Mouse (Mus musculus): ENCODE measurements around the gene Naa60. TPM values are rescaled to one million over a fixed set of nuclear protein-coding genes. Genes with fewer than 3 reads are reported as not detected.
"Not testable (repeated sequence)": the region's sequence is repeated elsewhere in the genome, so short reads cannot be mapped to it uniquely, and the experiment has no call there.

The Naa60 gene
- polyA plus RNA-seq, 1 experiment from 2014 or later = 22.9 TPM

DNA sequence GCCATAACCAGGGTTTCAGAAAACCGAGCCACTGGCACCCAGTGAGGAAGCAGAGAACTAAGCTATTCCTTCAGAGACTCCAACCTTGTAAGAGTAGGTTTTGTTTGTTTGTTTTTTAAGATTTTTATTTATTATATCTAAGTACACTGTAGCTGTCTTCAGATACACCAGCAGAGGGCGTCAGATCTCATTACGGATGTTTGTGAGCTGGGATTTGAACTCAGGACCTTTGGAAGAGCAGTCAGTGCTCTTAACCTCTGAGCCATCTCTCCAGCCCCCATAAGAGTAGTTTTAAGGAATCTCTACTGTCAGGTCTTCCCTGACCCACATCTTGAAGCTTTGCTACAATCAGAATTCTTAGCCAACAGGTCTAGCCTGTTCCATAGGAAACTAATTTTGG, 23.8 kb upstream of the Naa60 start:
- peaks cover 22% of the 10 kb centered on the region for H3K4me1 ChIP-seq (replicated peaks)
- H3K27me3 ChIP-seq = no peaks in the 10 kb centered on the region
- H3K4me2 ChIP-seq = no peak overlapping the region
- no peak overlapping the region for H3K9ac ChIP-seq
- H3K27ac ChIP-seq = no peak overlapping the region
- H3K9me3 ChIP-seq (replicated peaks) = no peaks in the 10 kb centered on the region
- ATAC-seq (ENCODE audit: low read depth) = no peak
- no peak overlapping the region for H3K4me3 ChIP-seq (replicated peaks)
- no peak for DNase-seq
- H3K36me3 ChIP-seq = no peaks in the 10 kb centered on the region
- WGBS (ENCODE audit: insufficient replicate concordance) = 68% methylated on average over 3 of the region's 3 CpGs

DNA sequence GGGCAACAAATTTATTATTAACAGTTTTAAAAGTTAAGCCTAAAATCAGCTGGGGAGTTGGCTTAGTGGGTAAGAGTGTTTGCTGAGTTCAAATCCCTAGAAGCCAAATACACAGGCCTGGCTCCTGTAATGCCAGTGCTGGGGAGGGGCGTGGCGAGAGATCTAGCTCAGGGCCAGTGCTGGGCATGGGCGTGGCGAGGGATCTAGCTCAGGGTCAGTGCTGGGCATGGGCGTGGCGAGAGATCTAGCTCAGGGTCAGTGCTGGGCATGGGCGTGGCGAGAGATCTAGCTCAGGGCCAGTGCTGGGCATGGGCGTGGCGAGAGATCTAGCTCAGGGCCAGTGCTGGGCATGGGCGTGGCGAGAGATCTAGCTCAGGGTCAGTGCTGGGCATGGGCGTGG, 20.9 kb upstream of the Naa60 start:
- not testable (repeated sequence) for H3K36me3 ChIP-seq; DNase-seq; ATAC-seq (ENCODE audit: low read depth); H3K27ac ChIP-seq; H3K27me3 ChIP-seq; H3K9ac ChIP-seq; H3K4me3 ChIP-seq (replicated peaks); H3K4me2 ChIP-seq; H3K9me3 ChIP-seq (replicated peaks)
- 76% methylated on average over 13 of the region's 13 CpGs for WGBS (ENCODE audit: insufficient replicate concordance)
- peaks cover 18% of the 10 kb centered on the region for H3K4me1 ChIP-seq (replicated peaks)

DNA sequence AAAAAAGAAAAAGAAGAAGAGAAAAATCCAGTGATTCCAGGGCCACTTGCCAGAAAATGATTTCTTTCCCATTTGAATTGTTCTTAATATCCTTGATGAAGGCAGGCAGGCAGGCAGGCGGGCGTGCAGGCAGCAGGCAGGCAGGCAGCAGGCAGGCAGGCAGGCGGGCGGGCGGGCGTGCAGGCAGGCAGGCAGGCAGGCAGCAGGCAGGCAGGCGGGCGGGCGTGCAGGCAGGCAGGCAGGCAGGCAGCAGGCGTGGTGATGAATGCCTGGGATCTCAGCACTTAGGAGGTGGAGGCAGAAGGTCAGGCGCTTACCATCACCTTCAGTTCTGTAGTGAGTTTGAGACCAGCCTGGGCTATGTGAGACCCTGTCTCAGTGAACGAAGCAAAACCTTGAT, 19.6 kb upstream of the Naa60 start:
- no peak overlapping the region for H3K4me3 ChIP-seq (replicated peaks)
- no peak for DNase-seq

DNA sequence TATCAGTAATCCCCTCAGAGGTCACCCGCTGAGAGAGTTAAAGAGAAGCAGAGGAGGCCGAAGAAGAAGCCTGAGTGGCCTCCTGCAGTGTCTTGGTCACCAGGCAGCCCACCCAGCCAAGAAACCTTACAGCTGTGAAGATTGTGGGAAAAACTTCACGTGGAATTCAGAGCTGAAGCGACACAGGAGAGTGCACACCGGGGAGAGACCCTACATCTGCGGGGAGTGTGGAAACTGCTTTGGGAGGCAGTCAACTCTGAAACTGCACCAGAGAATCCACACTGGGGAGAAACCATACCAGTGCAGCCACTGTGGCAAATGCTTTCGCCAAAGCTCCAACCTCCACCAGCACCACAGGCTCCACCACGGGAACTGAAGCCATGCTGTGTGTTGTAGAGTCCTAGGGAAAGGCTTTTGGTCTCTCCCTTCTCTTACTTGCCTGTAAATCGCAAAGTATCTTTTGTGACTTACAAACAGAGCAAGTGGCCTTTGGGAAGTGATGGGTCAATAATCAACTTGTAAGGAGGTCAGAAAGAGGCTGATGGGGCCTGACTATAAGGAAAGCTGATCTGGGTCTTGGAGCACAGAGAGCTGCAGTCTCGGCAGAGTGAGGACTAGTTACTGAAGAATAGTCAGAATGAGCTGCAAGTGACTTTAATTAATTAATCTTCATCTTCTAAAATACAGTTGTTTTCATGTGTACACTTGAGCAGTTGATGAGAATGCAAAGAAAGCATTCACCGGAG, 17.6 kb upstream of the Naa60 start:
- no peak for DNase-seq
- H3K4me3 ChIP-seq (replicated peaks) = no peak overlapping the region

More for the DNA sequence above, 19.6 kb upstream of the Naa60 start:
- no peak overlapping the region for H3K27ac ChIP-seq
- no peak overlapping the region for H3K4me2 ChIP-seq
- no peaks in the 10 kb centered on the region for H3K36me3 ChIP-seq
- ATAC-seq (ENCODE audit: low read depth) = no peak
- H3K9ac ChIP-seq = no peak overlapping the region
- peaks cover 10% of the 10 kb centered on the region for H3K4me1 ChIP-seq (replicated peaks)
- 56% methylated on average over 12 of the region's 12 CpGs for WGBS (ENCODE audit: insufficient replicate concordance)
- H3K27me3 ChIP-seq = no peaks in the 10 kb centered on the region
- H3K9me3 ChIP-seq (replicated peaks) = no peaks in the 10 kb centered on the region

DNA sequence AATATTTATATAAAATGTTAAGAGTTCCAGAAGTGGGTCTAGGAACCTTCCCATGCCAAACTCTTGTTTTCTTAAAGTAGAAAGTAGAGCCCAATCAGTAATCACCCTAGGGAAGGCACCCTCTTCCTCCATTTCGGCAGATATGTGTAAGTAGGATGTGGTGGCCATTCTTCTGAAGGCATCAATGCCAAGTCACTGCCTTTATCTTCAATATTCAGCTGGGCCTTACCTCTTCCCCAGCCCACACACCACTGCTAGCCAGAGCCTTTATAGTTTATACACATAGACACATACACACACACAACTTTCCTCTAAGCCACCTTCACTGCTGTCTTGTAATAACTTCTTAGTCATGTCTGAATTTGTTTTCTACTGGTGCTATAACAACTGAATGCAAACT, 16.4 kb upstream of the Naa60 start:
- ATAC-seq (ENCODE audit: low read depth) = peak; percentile 53; the same call in 1 of the 2 replicates
- WGBS (ENCODE audit: insufficient replicate concordance) = 18% methylated on average over 1 of the region's 1 CpGs

More for the DNA sequence above, 17.6 kb upstream of the Naa60 start:
- Histone ChIP-seq H3K4me1 (replicated peaks) (peaks cover 3% of the 10 kb centered on the region), H3K36me3 (no peaks in the 10 kb centered on the region), H3K27me3 (no peaks in the 10 kb centered on the region), H3K9me3 (replicated peaks) (no peaks in the 10 kb centered on the region), H3K27ac (no peak overlapping the region), H3K9ac (no peak overlapping the region), H3K4me2 (no peak overlapping the region)
- WGBS (ENCODE audit: insufficient replicate concordance) = 69% methylated on average over 11 of the region's 11 CpGs
- no peak for ATAC-seq (ENCODE audit: low read depth)

DNA sequence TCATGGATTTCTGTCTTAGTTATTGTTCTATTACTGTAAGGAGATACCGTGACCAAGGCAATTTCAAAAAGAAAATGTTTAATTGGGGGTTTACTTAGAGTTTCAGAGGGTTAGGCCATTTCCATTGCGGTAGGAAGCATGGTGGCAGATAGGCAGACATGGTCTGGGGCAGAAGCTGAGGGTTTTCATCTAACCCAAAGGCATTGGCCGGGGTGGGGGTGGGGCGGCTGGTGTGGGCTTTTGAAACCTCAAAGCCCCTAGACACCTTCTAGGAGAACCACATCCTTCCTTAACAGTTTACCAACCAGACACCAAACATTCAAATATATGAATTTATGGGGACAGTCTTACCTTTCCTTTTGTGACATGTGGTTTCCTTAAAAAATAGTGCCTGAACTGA, 12.9 kb upstream of the Naa60 start:
- H3K4me2 ChIP-seq = no peak overlapping the region
- H3K4me1 ChIP-seq (replicated peaks) = no peaks in the 10 kb centered on the region
- H3K4me3 ChIP-seq (replicated peaks) = no peak overlapping the region
- ATAC-seq (ENCODE audit: low read depth) (no peak), DNase-seq (no peak)
- no peak overlapping the region for H3K27ac ChIP-seq
- H3K36me3 ChIP-seq = peaks cover 14% of the 10 kb centered on the region
- 46% methylated on average over 4 of the region's 4 CpGs for WGBS (ENCODE audit: insufficient replicate concordance)
- H3K27me3 ChIP-seq = no peaks in the 10 kb centered on the region
- H3K9me3 ChIP-seq (replicated peaks) = no peaks in the 10 kb centered on the region
- H3K9ac ChIP-seq = no peak overlapping the region

More for the DNA sequence above, 16.4 kb upstream of the Naa60 start:
- Histone ChIP-seq H3K4me1 (replicated peaks) (peaks cover 3% of the 10 kb centered on the region), H3K4me3 (replicated peaks) (no peak overlapping the region), H3K4me2 (no peak overlapping the region), H3K9ac (no peak overlapping the region), H3K36me3 (no peaks in the 10 kb centered on the region), H3K27ac (no peak overlapping the region), H3K27me3 (no peaks in the 10 kb centered on the region), H3K9me3 (replicated peaks) (no peaks in the 10 kb centered on the region)
- no peak for DNase-seq

DNA sequence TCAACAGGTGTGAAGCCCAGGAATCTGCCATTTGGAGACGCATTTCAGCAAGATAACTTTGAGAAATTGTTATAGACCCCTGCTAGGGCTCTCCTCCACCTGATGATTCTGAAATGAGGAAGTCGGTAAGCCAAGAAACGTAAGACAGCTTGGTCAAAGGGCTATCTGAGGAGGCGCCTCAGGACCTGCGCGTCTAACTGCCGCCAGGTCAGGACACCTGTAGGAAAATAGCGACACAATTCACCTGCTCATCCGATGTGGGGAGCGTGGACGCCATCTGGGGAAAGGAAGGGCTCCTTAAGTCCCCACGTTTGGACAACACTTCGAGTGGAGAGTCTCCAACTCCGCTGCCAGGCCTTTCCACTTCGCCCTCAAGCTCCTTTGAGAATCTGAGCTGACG, 360 bp upstream of the Naa60 start:
- 3% methylated on average over 16 of the region's 16 CpGs for WGBS (ENCODE audit: insufficient replicate concordance)
- no peak for DNase-seq
- Histone ChIP-seq H3K36me3 (peaks cover 11% of the 10 kb centered on the region; the same call in 1 of the 2 replicates), H3K9me3 (replicated peaks) (no peaks in the 10 kb centered on the region), H3K27ac (peak overlapping the region; percentile 59), H3K4me3 (replicated peaks) (peak overlapping the region; percentile 67), H3K9ac (peak overlapping the region; percentile 78), H3K4me2 (peak overlapping the region; percentile 96), H3K4me1 (replicated peaks) (peaks cover 34% of the 10 kb centered on the region), H3K27me3 (no peaks in the 10 kb centered on the region)
- peak; percentile 19 for ATAC-seq (ENCODE audit: low read depth)

DNA sequence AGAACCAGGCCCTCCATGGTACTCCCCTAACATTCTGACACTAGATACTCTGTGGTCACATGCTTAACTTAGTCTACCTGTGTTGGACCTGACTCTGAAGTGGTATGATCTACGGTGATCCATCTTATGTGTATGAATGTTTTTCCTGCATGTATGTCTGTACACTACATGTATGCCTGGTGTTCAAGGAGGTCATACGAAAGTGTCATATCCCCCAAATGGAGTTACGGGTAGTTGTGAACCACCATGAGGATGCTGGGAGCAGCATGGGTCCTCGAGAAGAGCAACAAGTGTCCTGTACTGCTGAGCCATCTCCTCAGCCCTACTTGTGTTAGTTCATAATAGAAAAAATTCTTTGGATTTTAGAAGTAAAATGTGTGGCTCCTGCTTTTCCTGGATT, 4.2 kb downstream of the Naa60 start:
- no peak overlapping the region for H3K27ac ChIP-seq
- H3K9ac ChIP-seq = no peak overlapping the region
- ATAC-seq (ENCODE audit: low read depth) (no peak), DNase-seq (no peak)
- H3K4me1 ChIP-seq (replicated peaks) = peaks cover 22% of the 10 kb centered on the region
- H3K36me3 ChIP-seq = peaks cover 16% of the 10 kb centered on the region
- WGBS (ENCODE audit: insufficient replicate concordance) = 79% methylated on average over 4 of the region's 4 CpGs
- H3K4me2 ChIP-seq = no peak overlapping the region
- H3K27me3 ChIP-seq = no peaks in the 10 kb centered on the region
- H3K4me3 ChIP-seq (replicated peaks) = no peak overlapping the region
- H3K9me3 ChIP-seq (replicated peaks) = no peaks in the 10 kb centered on the region

DNA sequence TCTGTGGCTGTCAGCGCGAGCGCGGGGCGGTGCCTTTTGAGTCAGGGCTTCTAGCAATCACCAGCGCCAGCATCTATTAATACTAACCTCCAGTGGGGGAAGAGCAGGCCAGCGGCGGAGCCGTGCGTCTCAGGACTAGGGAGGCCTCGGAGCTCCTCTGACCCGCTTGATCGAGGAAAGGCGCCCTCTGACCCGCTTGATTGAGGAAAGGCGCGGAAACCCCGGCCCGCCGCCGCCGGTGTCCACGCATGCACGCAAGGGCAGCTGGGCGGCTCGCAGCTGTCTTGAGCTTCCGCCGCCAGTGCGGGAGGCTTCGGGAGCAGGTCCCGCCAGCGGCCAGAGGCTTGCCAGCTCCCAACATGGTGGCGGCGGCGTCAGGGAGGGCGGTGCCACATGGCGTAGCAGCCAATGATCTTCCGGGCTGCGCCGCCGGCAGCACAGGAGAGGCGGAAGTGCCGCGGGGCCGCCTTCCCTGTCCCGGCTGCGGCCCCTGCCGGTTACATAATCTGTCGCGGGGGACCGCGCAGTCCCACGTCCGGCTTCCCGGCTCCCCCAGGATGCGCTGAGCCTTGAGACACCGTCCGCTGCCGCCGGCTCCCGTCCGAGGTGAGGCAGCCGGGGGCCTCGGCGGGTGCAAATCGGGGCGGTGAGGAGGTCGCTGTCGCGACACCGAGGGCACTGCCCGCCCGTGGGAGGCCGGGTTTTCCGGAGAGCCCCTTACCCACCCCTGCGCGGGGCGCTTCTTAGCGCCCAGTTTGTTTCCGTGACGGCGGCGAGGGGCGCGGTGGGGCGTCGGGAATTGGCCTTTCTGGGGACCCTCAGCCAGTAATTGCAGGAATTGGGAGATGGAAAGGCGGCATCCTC, 12.3 kb downstream of the Naa60 start, which contains the start of the genes Zfp597 and Gm20695:
Gene Zfp597, minus strand, starts transcription at position 361 of the 864 bp plus-strand sequence.
Gene Gm20695, plus strand, starts transcription at position 448 of the 864 bp plus-strand sequence.
- H3K36me3 ChIP-seq = peaks cover 5% of the 10 kb centered on the region
- peak within 1 kb of the TSS; percentile 85 for H3K27ac ChIP-seq
- H3K9me3 ChIP-seq (replicated peaks) = no peaks in the 10 kb centered on the region
- peak within 1 kb of the TSS; percentile 80 for H3K4me3 ChIP-seq (replicated peaks)
- under 1% methylated on average over 87 of the region's 88 CpGs for WGBS (ENCODE audit: insufficient replicate concordance)
- peak within 1 kb of the TSS; percentile 90 for H3K9ac ChIP-seq
- ATAC-seq (ENCODE audit: low read depth) (peak; percentile 98), DNase-seq (peak; percentile 94)
- H3K4me2 ChIP-seq = peak within 1 kb of the TSS; percentile 73
- H3K27me3 ChIP-seq = no peaks in the 10 kb centered on the region
- H3K4me1 ChIP-seq (replicated peaks) = peaks cover 37% of the 10 kb centered on the region

DNA sequence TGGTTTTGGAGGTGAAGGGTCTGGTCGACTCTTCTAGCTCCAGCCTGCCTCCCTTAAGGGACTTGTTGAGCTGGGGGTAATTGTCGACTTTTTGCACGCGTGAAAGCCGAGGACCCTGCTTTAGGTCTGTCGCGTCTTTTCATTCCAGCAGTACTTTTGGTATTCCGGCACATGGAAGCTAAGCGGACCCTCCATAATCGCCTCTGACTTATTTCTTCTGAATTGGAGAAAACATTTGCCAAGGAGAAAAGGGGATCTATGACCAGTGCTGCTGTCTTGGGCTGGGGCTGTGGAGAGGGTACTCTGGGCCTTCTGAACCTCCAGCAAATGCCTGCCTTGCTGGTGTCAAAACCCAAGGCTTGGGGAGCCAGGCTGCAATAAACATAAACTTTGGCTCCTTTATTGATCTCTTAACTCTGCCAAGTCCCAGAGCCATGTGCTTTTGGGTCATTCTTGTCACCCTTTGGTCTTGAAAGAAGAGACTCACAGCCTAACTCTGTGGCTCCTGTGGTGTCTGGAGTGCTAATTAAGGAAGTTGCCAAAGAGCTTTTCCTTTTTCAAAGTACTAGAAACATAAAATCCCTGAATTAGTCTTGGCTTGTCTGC, 13.0 kb downstream of the Naa60 start:
- Histone ChIP-seq H3K4me3 (replicated peaks) (peak overlapping the region; percentile 80), H3K4me1 (replicated peaks) (peaks cover 37% of the 10 kb centered on the region), H3K4me2 (peak overlapping the region; percentile 73), H3K9me3 (replicated peaks) (no peaks in the 10 kb centered on the region), H3K36me3 (0 out of 2 replicates have a peak, but pooled peaks cover 2% of the 10 kb centered on the region), H3K27me3 (no peaks in the 10 kb centered on the region), H3K9ac (peak overlapping the region; percentile 90), H3K27ac (peak overlapping the region; percentile 67)
- DNase-seq (no peak), ATAC-seq (ENCODE audit: low read depth) (no peak)
- 3% methylated on average over 10 of the region's 10 CpGs for WGBS (ENCODE audit: insufficient replicate concordance)

All from liver, embryonic 13.5 days (tissue).